Mouse (Mus musculus) liver, embryonic 14.5 days (tissue): Measurements from ENCODE around the gene Gpr142. TPM values are rescaled to one million over a fixed set of nuclear protein-coding genes. Genes with fewer than 3 reads are reported as not detected.

Source experiments
- ATAC-seq: fragments of 200-750 bp; cut with Nextera tagmentation; 2 replicates; pipeline ENCODE4 v1.8.0; 2017; ENCODE audit warnings: moderate number of reproducible peaks, mild to moderate bottlenecking, moderate library complexity; ENCODE audit not compliant: insufficient read depth
- DNase-seq, 3 experiments: peaks; one replicate each; pipeline ENCODE4 v3.0.0-alpha.2; 2012 to 2013; ENCODE audit warnings: low read depth in 3 of 3, low spot score in 3 of 3
- H3K27ac ChIP-seq: fragments of 300-500 bp; sonication (generic); 2 replicates; pipeline ENCODE4 v1.5.1; 2014; ENCODE audit warnings: moderate library complexity, mild to moderate bottlenecking, control low read depth, inconsistent platforms
- H3K27me3 ChIP-seq: fragments of 300-500 bp; sonication (generic); 2 replicates; pipeline ENCODE4 v1.6.1; 2014; ENCODE audit warnings: mild to moderate bottlenecking, low read length, moderate library complexity; ENCODE audit not compliant: control insufficient read depth, insufficient read depth
- H3K36me3 ChIP-seq: fragments of 300-500 bp; sonication (generic); replicated peaks from 2 replicates; pipeline ENCODE4 v1.6.1; 2014; ENCODE audit warnings: low read depth; ENCODE audit not compliant: control insufficient read depth, insufficient read depth
- H3K4me1 ChIP-seq, 2 experiments: fragments of 200-500 bp in 1 of 2; fragments of 300-500 bp in 1 of 2; sonication (generic) in 1 of 2; replicated peaks; 2 replicates each; pipeline ENCODE4 v1.6.1; 2012 to 2014; ENCODE audit warnings: antibody characterized with exemption in 1 of 2, inconsistent platforms in 1 of 2, low read length in 1 of 2; ENCODE audit not compliant: control insufficient read depth in 2 of 2, insufficient read depth in 2 of 2
- H3K4me2 ChIP-seq: fragments of 300-500 bp; sonication (generic); 2 replicates; pipeline ENCODE4 v1.6.1; 2014; ENCODE audit warnings: low read depth, mild to moderate bottlenecking, control low read depth, moderate library complexity
- H3K4me3 ChIP-seq, 2 experiments: fragments of 200-500 bp in 1 of 2; fragments of 300-500 bp in 1 of 2; sonication (generic) in 1 of 2; 2 replicates each; pipeline ENCODE4 v1.5.1; 2012 to 2014; ENCODE audit warnings: low read depth in 2 of 2, low read length in 2 of 2, mild to moderate bottlenecking in 2 of 2, control low read depth in 1 of 2, inconsistent platforms in 1 of 2, moderate library complexity in 1 of 2; ENCODE audit not compliant: insufficient read depth in 1 of 2
- H3K9ac ChIP-seq: fragments of 300-500 bp; sonication (generic); replicated peaks from 2 replicates; pipeline ENCODE4 v1.6.1; 2014; ENCODE audit warnings: mild to moderate bottlenecking, control low read depth, moderate library complexity
- H3K9me3 ChIP-seq: fragments of 300-500 bp; sonication (generic); 2 replicates; pipeline ENCODE4 v1.6.1; 2016; ENCODE audit warnings: low read length, mixed read lengths; ENCODE audit not compliant: control insufficient read depth
- CTCF ChIP-seq: IDR thresholded peaks from 2 replicates; pipeline ENCODE4 v1.5.1; 2016; ENCODE audit warnings: antibody characterized with exemption, low read depth, control low read depth
- EP300 ChIP-seq: IDR thresholded peaks from 2 replicates; pipeline ENCODE4 v1.6.1; 2016; ENCODE audit warnings: antibody characterized with exemption, low read depth
- WGBS: fragments of 180-500 bp; shearing (Covaris S2); extraction: QIAGEN DNeasy Blood & Tissue Kit; methylation state at CpG from one replicate; pipeline ENCODE4 v1.1.7; 2014; ENCODE audit not compliant: insufficient replicate concordance; 5-methylcytosine and 5-hydroxymethylcytosine counted together
- polyA plus RNA-seq, 2 experiments: library from polyadenylated mRNA; depleted of rRNA in 1 of 2; stranded (reverse) in 1 of 2; unstranded in 1 of 2; fragments of >200 nt; fragmentation: Nextera tagmentation in 1 of 2; extraction: Ambion mirVana in 1 of 2; gene quantifications; 2 replicates each; pipeline versions ENCODE4 v1.2.1 to v1.2.3; 2012 to 2014

Gpr142 gene
- polyA plus RNA-seq, 2 experiments: not detected

- ATAC-seq (no peak), DNase-seq (no peak)
- TF ChIP-seq EP300 (no peak), CTCF (no peak)
- Histone ChIP-seq H3K27me3 (peaks cover 61% of the 10 kb centered on the region), H3K4me2 (no peak overlapping the region), H3K4me3 (no peak overlapping the region), H3K27ac (no peak overlapping the region), H3K36me3 (no peaks in the 10 kb centered on the region), H3K9me3 (no peaks in the 10 kb centered on the region), H3K9ac (no peak overlapping the region), H3K4me1 (no peaks in the 10 kb centered on the region)
- WGBS: 48% methylated on average over 12 of the region's 12 CpGs
Observed at GRCm38 (mm10) chr11:114790171-114790570, 8.6 kb upstream of the Gpr142 start.

- H3K27ac ChIP-seq: no peak overlapping the region
- H3K4me1 ChIP-seq: no peaks in the 10 kb centered on the region
- H3K9me3 ChIP-seq: no peaks in the 10 kb centered on the region
- no peak overlapping the region for H3K9ac ChIP-seq
- H3K4me3 ChIP-seq: no peak overlapping the region
- H3K36me3 ChIP-seq: no peaks in the 10 kb centered on the region
- H3K27me3 ChIP-seq: peaks cover 55% of the 10 kb centered on the region
- WGBS: 18% methylated on average over 4 of the region's 4 CpGs
- no peak for DNase-seq
- H3K4me2 ChIP-seq: no peak overlapping the region
- TF ChIP-seq EP300: no peak
- TF ChIP-seq CTCF: no peak; the same call in 1 of the 2 replicates
- no peak for ATAC-seq
Observed at GRCm38 (mm10) chr11:114790841-114791240, 7.9 kb upstream of the Gpr142 start.

- peak overlapping the region in 1 of 2 experiments; percentile 2; a peak in 1 of 4 replicates for H3K4me3 ChIP-seq
- TF ChIP-seq EP300: no peak
- no peak for TF ChIP-seq CTCF
- H3K9ac ChIP-seq: no peak overlapping the region
- 4% methylated on average over 50 of the region's 50 CpGs for WGBS
- ATAC-seq (no peak), DNase-seq (no peak)
- H3K27ac ChIP-seq: no peak overlapping the region
- H3K27me3 ChIP-seq: peaks cover 49% of the 10 kb centered on the region
- H3K4me2 ChIP-seq: peak overlapping the region; percentile 39; the same call in 1 of the 2 replicates
- H3K4me1 ChIP-seq: no peaks in the 10 kb centered on the region
- no peaks in the 10 kb centered on the region for H3K36me3 ChIP-seq
- no peaks in the 10 kb centered on the region for H3K9me3 ChIP-seq
Observed at GRCm38 (mm10) chr11:114791351-114791889, 7.3 kb upstream of the Gpr142 start.

- WGBS: 3% methylated on average over 59 of the region's 59 CpGs
- peak overlapping the region in 1 of 2 experiments; percentile 2; a peak in 1 of 4 replicates for H3K4me3 ChIP-seq
- ATAC-seq (no peak), DNase-seq (no peak)
- H3K36me3 ChIP-seq: no peaks in the 10 kb centered on the region
- TF ChIP-seq CTCF (no peak), EP300 (no peak)
- H3K9ac ChIP-seq: no peak overlapping the region
- no peaks in the 10 kb centered on the region for H3K9me3 ChIP-seq
- H3K4me2 ChIP-seq: peak overlapping the region; percentile 39
- H3K4me1 ChIP-seq: no peaks in the 10 kb centered on the region
- peaks cover 44% of the 10 kb centered on the region for H3K27me3 ChIP-seq
- H3K27ac ChIP-seq: no peak overlapping the region
Observed at GRCm38 (mm10) chr11:114791891-114792411, 6.8 kb upstream of the Gpr142 start.

- Histone ChIP-seq H3K4me2 (no peak overlapping the region), H3K4me1 (no peaks in the 10 kb centered on the region), H3K27me3 (peaks cover 44% of the 10 kb centered on the region), H3K36me3 (no peaks in the 10 kb centered on the region), H3K9ac (no peak overlapping the region), H3K27ac (no peak overlapping the region), H3K9me3 (no peaks in the 10 kb centered on the region), H3K4me3 (no peak overlapping the region)
- no peak for DNase-seq
- no peak for ATAC-seq
- WGBS: 20% methylated on average over 5 of the region's 5 CpGs
- no peak for TF ChIP-seq EP300
- TF ChIP-seq CTCF: no peak
Observed at GRCm38 (mm10) chr11:114792931-114793494, 5.7 kb upstream of the Gpr142 start.
